Mouse (Mus musculus) kidney, postnatal 0 days (tissue): ENCODE measurements at regions not wholly inside any gene's neighbourhood (a gene's known extent, or its start where the extent isn't known, plus 50 kb on each side); places are given as distances from the start of the nearest gene placed in this dataset.

Experiments used
- ATAC-seq: fragments of 200-750 bp; cut with Nextera tagmentation; replicated peaks from 2 replicates; pipeline ENCODE4 v1.8.0; 2017; ENCODE audit warnings: low read depth, moderate number of reproducible peaks, moderate TSS enrichment, moderate library complexity; ENCODE audit not compliant: low FRiP score
- DNase-seq: peaks from one replicate; pipeline ENCODE4 v3.0.0-alpha.2; 2016; ENCODE audit warnings: low spot score
- H3K27ac ChIP-seq: fragments of 300-500 bp; sonication (generic); 2 replicates; pipeline ENCODE4 v1.5.1; 2014; ENCODE audit warnings: mild to moderate bottlenecking
- H3K27me3 ChIP-seq: fragments of 300-500 bp; sonication (generic); 2 replicates; pipeline ENCODE4 v1.6.1; 2014; ENCODE audit warnings: low read length, mixed read lengths; ENCODE audit not compliant: insufficient read depth
- H3K36me3 ChIP-seq: fragments of 300-500 bp; sonication (generic); 2 replicates; pipeline ENCODE4 v1.6.1; 2014; ENCODE audit warnings: low read length, mixed read lengths; ENCODE audit not compliant: insufficient read depth
- H3K4me1 ChIP-seq: fragments of 300-500 bp; sonication (generic); replicated peaks from 2 replicates; pipeline ENCODE4 v1.6.1; 2014; ENCODE audit warnings: antibody characterized with exemption, low read length, mixed read lengths; ENCODE audit not compliant: insufficient read depth
- H3K4me2 ChIP-seq: fragments of 300-500 bp; sonication (generic); 2 replicates; pipeline ENCODE4 v1.6.1; 2014; ENCODE audit warnings: mild to moderate bottlenecking, low read length, moderate library complexity, mixed read lengths
- H3K4me3 ChIP-seq: fragments of 300-500 bp; sonication (generic); replicated peaks from 2 replicates; pipeline ENCODE4 v1.5.1; 2014; ENCODE audit warnings: low read depth, low read length
- H3K9ac ChIP-seq: fragments of 300-500 bp; sonication (generic); 2 replicates; pipeline ENCODE4 v1.6.1; 2014; ENCODE audit warnings: low read depth, low read length
- H3K9me3 ChIP-seq: fragments of 300-500 bp; sonication (generic); replicated peaks from 2 replicates; pipeline ENCODE4 v1.6.1; 2016; ENCODE audit warnings: low read length, inconsistent platforms, mixed read lengths
- CTCF ChIP-seq: IDR thresholded peaks from 2 replicates; pipeline ENCODE4 v1.5.1; 2016; ENCODE audit warnings: antibody characterized with exemption, low read depth, mild to moderate bottlenecking, moderate library complexity
- WGBS: fragments of 180-500 bp; shearing (Covaris S2); extraction: QIAGEN DNeasy Blood & Tissue Kit; methylation state at CpG from one replicate; pipeline ENCODE4 v1.1.7; 2014; 5-methylcytosine and 5-hydroxymethylcytosine counted together

DNA sequence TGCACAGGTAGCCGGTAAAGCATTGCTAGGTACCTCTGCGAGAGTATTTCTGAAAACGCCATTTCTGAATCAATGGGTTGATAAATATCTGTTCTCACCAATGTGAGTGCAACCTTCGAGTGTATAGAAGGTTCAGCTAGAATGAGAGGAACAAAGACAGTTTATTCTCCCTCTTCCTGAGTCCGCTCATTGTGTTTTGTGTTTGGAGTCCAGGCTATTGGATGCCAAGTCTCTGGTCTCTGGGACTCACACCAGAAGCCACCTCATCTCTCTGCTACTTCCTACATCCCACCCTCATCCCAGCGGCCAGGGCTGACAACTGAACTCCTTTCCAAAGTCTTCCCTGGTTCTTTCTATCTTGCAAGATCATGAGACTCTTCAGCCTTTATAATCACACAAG lies 62.7 kb downstream of the Lrrc30 start:
- Histone ChIP-seq H3K4me3 (no peak overlapping the region), H3K9me3 (no peaks in the 10 kb centered on the region), H3K27ac (no peak overlapping the region), H3K36me3 (no peaks in the 10 kb centered on the region), H3K4me1 (no peaks in the 10 kb centered on the region), H3K9ac (no peak overlapping the region), H3K27me3 (no peaks in the 10 kb centered on the region), H3K4me2 (no peak overlapping the region)
- no peak for DNase-seq
- ATAC-seq: no peak
- TF ChIP-seq CTCF: no peak
- WGBS: 76% methylated on average over 6 of the region's 6 CpGs

GRCm38 (mm10) chr17:67566216-67566615 lies 66.3 kb downstream of the Lrrc30 start:
- Histone ChIP-seq H3K36me3 (no peaks in the 10 kb centered on the region), H3K4me2 (no peak overlapping the region), H3K9ac (no peak overlapping the region), H3K27ac (no peak overlapping the region), H3K4me3 (no peak overlapping the region), H3K27me3 (no peaks in the 10 kb centered on the region), H3K9me3 (no peaks in the 10 kb centered on the region), H3K4me1 (no peaks in the 10 kb centered on the region)
- ATAC-seq (no peak), DNase-seq (peak; percentile 45)
- TF ChIP-seq CTCF: no peak
- whole genome bisulfite sequencing: 75% methylated on average over 11 of the region's 11 CpGs

GRCm38 (mm10) chr17:67565746-67566145 lies 66.8 kb downstream of the Lrrc30 start:
- no peaks in the 10 kb centered on the region for H3K9me3 ChIP-seq
- no peak for ATAC-seq

DNA sequence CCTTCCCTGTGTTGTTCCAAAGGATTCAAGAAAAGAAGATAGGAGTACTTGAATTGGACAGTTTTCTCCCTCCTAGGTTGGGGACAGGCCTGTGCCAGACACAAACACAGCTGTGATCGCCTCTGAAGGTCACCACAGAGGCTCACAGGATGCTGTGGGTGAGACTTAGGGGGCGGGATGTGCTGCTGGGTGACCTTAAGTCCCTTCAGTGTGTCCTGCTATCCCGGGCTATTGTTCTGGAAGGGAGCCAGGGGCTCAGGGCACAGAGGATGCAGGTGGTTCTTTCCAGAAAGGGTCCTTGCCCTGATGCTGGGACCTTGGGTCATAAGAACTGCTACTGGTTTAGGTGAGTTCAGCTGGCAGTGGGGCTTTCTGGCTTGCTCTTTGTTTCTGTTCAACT lies 67.7 kb downstream of the Lrrc30 start:
- WGBS: 46% methylated on average over 3 of the region's 3 CpGs
- no peaks in the 10 kb centered on the region for H3K4me1 ChIP-seq
- H3K4me3 ChIP-seq: no peak overlapping the region
- H3K9me3 ChIP-seq: no peaks in the 10 kb centered on the region
- peak; percentile 25 for DNase-seq
- no peak overlapping the region for H3K4me2 ChIP-seq
- ATAC-seq: no peak
- no peak overlapping the region for H3K9ac ChIP-seq
- no peak for TF ChIP-seq CTCF
- no peaks in the 10 kb centered on the region for H3K36me3 ChIP-seq
- H3K27me3 ChIP-seq: no peaks in the 10 kb centered on the region
- peak overlapping the region; percentile 60; the same call in 1 of the 2 replicates for H3K27ac ChIP-seq

More at GRCm38 (mm10) chr17:67565746-67566145, 66.8 kb downstream of the Lrrc30 start:
- no peaks in the 10 kb centered on the region for H3K27me3 ChIP-seq
- H3K9ac ChIP-seq: no peak overlapping the region
- no peak for DNase-seq
- H3K4me3 ChIP-seq: no peak overlapping the region
- H3K4me1 ChIP-seq: no peaks in the 10 kb centered on the region
- WGBS: 37% methylated on average over 3 of the region's 3 CpGs
- no peak for TF ChIP-seq CTCF
- H3K4me2 ChIP-seq: no peak overlapping the region
- no peaks in the 10 kb centered on the region for H3K36me3 ChIP-seq
- H3K27ac ChIP-seq: peak overlapping the region; percentile 60; the same call in 1 of the 2 replicates

DNA sequence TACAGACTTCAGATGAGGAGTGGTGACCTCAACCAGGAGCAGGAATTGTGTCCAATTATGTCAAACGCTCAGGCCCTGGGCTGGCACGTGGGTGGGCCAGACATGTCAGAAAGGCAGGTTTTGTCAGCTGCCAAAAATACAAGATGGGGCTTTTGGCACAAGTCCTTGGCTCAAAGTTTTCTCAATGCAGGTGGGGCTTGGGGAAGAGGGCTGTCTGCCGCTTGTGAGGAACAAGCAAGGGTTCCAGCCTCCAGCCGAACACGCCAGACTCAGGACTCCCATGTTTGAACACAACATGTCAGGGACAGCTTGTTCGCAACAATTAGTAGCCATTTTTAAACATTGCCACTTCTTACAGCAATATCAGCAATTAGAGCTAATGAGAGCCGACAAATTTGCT lies 69.5 kb downstream of the Lrrc30 start:
- no peaks in the 10 kb centered on the region for H3K36me3 ChIP-seq
- H3K4me2 ChIP-seq: no peak overlapping the region
- 85% methylated on average over 7 of the region's 7 CpGs for WGBS
- H3K9ac ChIP-seq: no peak overlapping the region
- H3K27ac ChIP-seq: no peak overlapping the region
- H3K27me3 ChIP-seq: no peaks in the 10 kb centered on the region
- no peak for TF ChIP-seq CTCF
- H3K4me3 ChIP-seq: no peak overlapping the region
- no peaks in the 10 kb centered on the region for H3K4me1 ChIP-seq
- DNase-seq: no peak
- ATAC-seq: no peak
- H3K9me3 ChIP-seq: no peaks in the 10 kb centered on the region

DNA sequence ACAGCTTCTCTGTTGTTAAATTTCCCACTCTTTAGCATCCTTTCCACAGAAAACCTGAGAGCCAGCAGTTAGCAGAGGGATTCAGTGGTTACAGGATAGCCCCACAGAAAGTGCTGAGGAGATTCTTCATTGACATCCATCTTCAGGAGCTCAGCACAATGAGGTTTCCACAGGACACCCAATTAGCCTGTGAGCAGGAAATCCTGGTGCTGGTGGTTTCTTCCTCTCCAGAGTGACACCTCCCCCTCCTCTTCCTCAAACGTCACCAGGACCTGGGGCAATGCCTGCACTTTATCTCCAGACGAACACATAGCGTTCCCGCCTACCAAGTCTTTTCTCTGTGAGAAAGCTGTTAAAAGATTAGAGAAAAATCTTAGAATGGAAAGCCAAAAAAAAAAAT lies 70.7 kb downstream of the Lrrc30 start:
- no peaks in the 10 kb centered on the region for H3K36me3 ChIP-seq
- H3K4me2 ChIP-seq: no peak overlapping the region
- no peaks in the 10 kb centered on the region for H3K27me3 ChIP-seq
- no peak for TF ChIP-seq CTCF
- WGBS: 74% methylated on average over 4 of the region's 4 CpGs
- peak; percentile 38 for DNase-seq
- no peak for ATAC-seq
- no peaks in the 10 kb centered on the region for H3K9me3 ChIP-seq
- no peak overlapping the region for H3K27ac ChIP-seq
- no peaks in the 10 kb centered on the region for H3K4me1 ChIP-seq
- no peak overlapping the region for H3K4me3 ChIP-seq
- no peak overlapping the region for H3K9ac ChIP-seq

DNA sequence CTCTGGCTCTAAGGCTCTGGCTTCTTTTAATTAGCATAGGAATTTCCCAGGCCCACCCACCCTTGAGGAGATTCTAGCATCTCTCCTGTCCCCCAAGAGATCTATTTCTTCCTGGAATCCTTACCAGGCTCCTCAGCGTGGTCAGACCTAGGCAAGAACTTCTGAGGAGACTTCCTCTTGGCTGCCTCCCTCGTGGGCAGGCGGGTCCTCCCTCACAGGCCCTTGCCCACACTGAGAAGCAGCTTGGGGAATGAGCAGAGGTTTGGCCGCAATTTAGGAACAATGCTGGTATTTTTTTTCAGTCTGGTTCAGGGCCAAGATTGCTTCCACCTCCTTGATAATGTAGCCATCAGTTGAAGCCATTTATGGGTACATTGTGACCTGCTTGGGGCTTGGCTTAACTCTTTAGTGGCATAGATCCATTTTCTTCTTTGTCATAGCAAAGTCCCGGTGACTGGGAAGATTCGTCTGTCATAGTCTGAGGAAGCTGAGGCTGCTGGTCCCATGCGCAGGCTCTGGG lies 75.1 kb downstream of the Lrrc30 start:
- Histone ChIP-seq H3K27ac (no peak overlapping the region), H3K4me1 (no peaks in the 10 kb centered on the region), H3K36me3 (no peaks in the 10 kb centered on the region), H3K4me3 (no peak overlapping the region), H3K4me2 (no peak overlapping the region), H3K9ac (no peak overlapping the region), H3K9me3 (no peaks in the 10 kb centered on the region), H3K27me3 (no peaks in the 10 kb centered on the region)
- ATAC-seq (no peak), DNase-seq (no peak)
- TF ChIP-seq CTCF: no peak
- WGBS: 55% methylated on average over 7 of the region's 7 CpGs
